Comparison of ENCODE assay signal across 13 mouse cellular contexts in genomic region chr17:84591431-84592150, GRCm38 (mm10).
"Had no signal": no experiment of that assay in that cellular context is flagged by ENCODE, and none has a peak within 500 bp of the region (broad histone marks: within the 10 kb centered on the region; RNA-seq: fewer than 3 reads in every experiment).

No protein-coding gene starts in this region.

- H3K27me3 ChIP-seq: limb, embryonic 15.5 days; liver, embryonic 12.5 days; neural tube, embryonic 15.5 days had no signal

- H3K4me2 ChIP-seq: limb, embryonic 15.5 days; liver, embryonic 12.5 days; lung, embryonic 14.5 days; neural tube, embryonic 15.5 days had no signal

- H3K36me3 ChIP-seq: liver, embryonic 12.5 days had no signal

- ATAC-seq: liver, embryonic 12.5 days had no signal

- H3K4me1 ChIP-seq: liver, embryonic 12.5 days; megakaryocyte, embryonic 14.5 days; neural tube, embryonic 15.5 days had no signal

- H3K9ac ChIP-seq: limb, embryonic 15.5 days; liver, embryonic 12.5 days; lung, embryonic 14.5 days; neural tube, embryonic 15.5 days had no signal

- DNase-seq: kidney, adult 18-20 months; kidney, postnatal 14 days; lung, embryonic 14.5 days; lung, postnatal 10 days; spleen, adult 18-20 months; thymus, adult 18-20 months; thymus, postnatal 14 days had no signal

- H3K27ac ChIP-seq: limb, embryonic 15.5 days; liver, embryonic 12.5 days; macrophage; neural tube, embryonic 15.5 days had no signal

- H3K4me3 ChIP-seq: limb, embryonic 15.5 days; liver, embryonic 12.5 days; megakaryocyte, embryonic 14.5 days; myocyte; neural tube, embryonic 15.5 days had no signal

- H3K9me3 ChIP-seq: limb, embryonic 15.5 days; liver, embryonic 12.5 days; megakaryocyte, embryonic 14.5 days; neural tube, embryonic 15.5 days had no signal
